Mouse (Mus musculus) heart, embryonic 10.5 days (tissue): ENCODE data around the gene Rab27a. TPM values are rescaled to one million over a fixed set of nuclear protein-coding genes. Genes with fewer than 3 reads are reported as not detected.

Experiments
- DNase-seq: peaks from one replicate; pipeline ENCODE4 v3.0.0-alpha.2; 2017; ENCODE audit warnings: low spot score
- H3K27ac ChIP-seq: fragments of 300-500 bp; sonication (generic); 2 replicates; pipeline ENCODE4 v1.5.1; 2016; ENCODE audit warnings: mild to moderate bottlenecking
- H3K27me3 ChIP-seq: fragments of 300-500 bp; sonication (generic); 2 replicates; pipeline ENCODE4 v1.6.1; 2016; ENCODE audit warnings: mild to moderate bottlenecking; ENCODE audit not compliant: poor library complexity, insufficient read depth, severe bottlenecking
- H3K36me3 ChIP-seq: fragments of 300-500 bp; sonication (generic); 2 replicates; pipeline ENCODE4 v1.6.1; 2016; ENCODE audit warnings: mild to moderate bottlenecking, moderate library complexity
- H3K4me1 ChIP-seq: fragments of 300-500 bp; sonication (generic); 2 replicates; pipeline ENCODE4 v1.6.1; 2016; ENCODE audit warnings: mild to moderate bottlenecking
- H3K4me3 ChIP-seq: fragments of 300-500 bp; sonication (generic); 2 replicates; pipeline ENCODE4 v1.5.1; 2016; ENCODE audit warnings: mild to moderate bottlenecking, moderate library complexity
- H3K9me3 ChIP-seq: fragments of 300-500 bp; sonication (generic); 2 replicates; pipeline ENCODE4 v1.6.1; 2016; ENCODE audit warnings: mild to moderate bottlenecking, moderate library complexity
- WGBS: fragments of 180-500 bp; shearing (Covaris S2); methylation state at CpG from one replicate; pipeline ENCODE4 v1.1.7; 2016; 5-methylcytosine and 5-hydroxymethylcytosine counted together
- polyA plus RNA-seq: library from polyadenylated mRNA; unstranded; fragments of >200 nt; fragmentation: Nextera tagmentation; extraction: Ambion mirVana; gene quantifications from 2 replicates; pipeline ENCODE4 v1.2.1, GENCODE M21; 2016

Gene Rab27a
- 3.5 and 5.3 TPM in 2 replicates for polyA plus RNA-seq

DNA sequence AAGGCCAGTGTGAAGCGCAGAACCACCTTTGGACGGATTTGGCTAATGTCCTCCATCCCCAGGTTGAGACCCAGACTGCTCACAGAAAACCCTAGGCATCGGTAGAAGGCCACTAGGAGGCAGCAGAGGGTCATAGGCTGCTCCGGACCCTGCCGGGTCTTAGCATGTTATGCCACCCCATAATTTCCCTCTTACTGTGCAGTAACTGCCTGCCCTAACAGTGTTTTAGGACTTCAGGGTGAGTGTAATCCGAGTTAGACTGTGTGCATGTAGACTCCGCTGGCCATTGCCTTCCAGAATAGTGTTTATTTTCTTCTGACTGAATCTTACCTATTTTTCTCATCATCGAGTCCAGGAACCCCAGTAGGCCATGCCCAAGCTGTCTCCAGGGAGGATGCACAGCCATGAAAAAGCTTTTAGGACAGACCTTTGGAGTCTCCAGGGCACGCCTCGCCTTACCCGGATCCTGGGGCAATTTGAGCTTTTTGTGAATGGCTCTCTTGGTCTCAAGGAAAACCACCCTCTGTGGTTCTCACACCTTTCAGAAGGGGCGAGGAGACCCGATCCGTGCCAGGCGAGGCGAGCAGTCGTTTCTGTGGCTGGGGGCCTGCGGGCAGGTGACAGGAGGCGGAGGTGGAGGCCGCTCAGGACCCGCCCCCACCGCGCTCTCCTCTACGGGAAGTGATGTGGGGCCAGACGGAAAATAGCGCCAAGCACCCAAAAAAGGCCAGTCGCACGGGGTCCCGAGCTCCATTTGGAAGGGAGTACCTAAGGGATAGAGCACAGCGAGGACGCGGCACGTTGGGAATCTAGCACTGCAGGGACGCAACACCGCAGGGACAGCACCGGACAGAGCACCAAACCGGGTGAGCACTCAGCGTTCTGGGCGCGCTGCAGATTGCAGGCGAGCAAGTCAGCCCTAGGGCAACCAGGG is at the start of gene Rab27a:
Gene Rab27a (plus strand): TSS at position 709 of the 934 bp plus-strand sequence.
- no peaks in the 10 kb centered on the region for H3K36me3 ChIP-seq
- no peaks in the 10 kb centered on the region; the same call in 1 of the 2 replicates for H3K27me3 ChIP-seq
- H3K4me1 ChIP-seq: peaks cover 18% of the 10 kb centered on the region
- H3K4me3 ChIP-seq: peak within 1 kb of the TSS; percentile 68
- no peaks in the 10 kb centered on the region for H3K9me3 ChIP-seq
- under 1% methylated on average over 41 of the region's 41 CpGs for WGBS
- H3K27ac ChIP-seq: peak within 1 kb of the TSS; percentile 77
- peak; percentile 91 for DNase-seq

DNA sequence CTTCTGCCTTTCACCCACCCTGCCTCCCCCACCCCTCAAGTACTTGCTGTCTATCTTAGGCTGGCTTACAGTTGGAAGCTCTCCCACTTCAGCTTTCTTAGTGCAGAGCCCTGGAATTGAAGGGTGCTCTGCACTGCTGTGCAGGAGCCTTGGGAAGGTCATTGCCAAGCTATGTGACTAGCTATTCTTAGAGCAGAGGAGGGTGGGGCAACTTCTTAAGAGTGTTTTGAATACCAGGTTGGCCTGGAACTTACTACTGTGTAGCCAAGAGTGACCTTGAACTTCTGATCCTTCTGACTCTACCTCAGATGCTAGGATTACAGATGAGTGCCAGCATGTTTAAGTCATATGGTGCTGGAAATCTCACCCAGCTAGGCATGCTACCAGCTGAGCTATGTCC is 48.5 kb upstream of the Rab27a start:
- H3K36me3 ChIP-seq: no peaks in the 10 kb centered on the region
- DNase-seq: no peak
- no peak overlapping the region for H3K27ac ChIP-seq
- no peaks in the 10 kb centered on the region for H3K27me3 ChIP-seq
- no peaks in the 10 kb centered on the region for H3K9me3 ChIP-seq
- H3K4me1 ChIP-seq: no peaks in the 10 kb centered on the region
- no peak overlapping the region for H3K4me3 ChIP-seq

DNA sequence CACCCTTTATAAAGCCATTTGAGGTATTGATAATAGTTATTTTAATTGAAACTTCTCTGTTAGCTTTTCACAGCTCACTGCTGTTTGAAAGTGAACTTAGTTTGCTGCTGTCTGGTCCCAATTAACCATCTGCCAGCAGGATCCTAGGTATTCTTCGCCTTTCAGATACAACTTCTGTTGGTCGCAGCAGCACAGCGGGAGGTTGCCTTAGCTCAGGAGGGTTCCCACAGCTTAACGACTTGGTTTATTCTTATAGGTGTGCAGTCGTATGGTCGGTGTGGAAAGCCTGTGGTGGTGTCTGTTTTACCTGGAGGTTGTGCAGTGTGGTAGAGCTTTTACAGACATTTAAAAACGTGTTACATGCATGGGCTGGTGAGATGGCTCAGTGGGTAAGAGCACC is 47.8 kb upstream of the Rab27a start:
- no peak for DNase-seq
- 63% methylated on average over 7 of the region's 7 CpGs for WGBS
- no peak overlapping the region for H3K4me3 ChIP-seq
- no peak overlapping the region for H3K27ac ChIP-seq
- no peaks in the 10 kb centered on the region for H3K36me3 ChIP-seq
- H3K4me1 ChIP-seq: no peaks in the 10 kb centered on the region
- H3K9me3 ChIP-seq: no peaks in the 10 kb centered on the region
- H3K27me3 ChIP-seq: no peaks in the 10 kb centered on the region

DNA sequence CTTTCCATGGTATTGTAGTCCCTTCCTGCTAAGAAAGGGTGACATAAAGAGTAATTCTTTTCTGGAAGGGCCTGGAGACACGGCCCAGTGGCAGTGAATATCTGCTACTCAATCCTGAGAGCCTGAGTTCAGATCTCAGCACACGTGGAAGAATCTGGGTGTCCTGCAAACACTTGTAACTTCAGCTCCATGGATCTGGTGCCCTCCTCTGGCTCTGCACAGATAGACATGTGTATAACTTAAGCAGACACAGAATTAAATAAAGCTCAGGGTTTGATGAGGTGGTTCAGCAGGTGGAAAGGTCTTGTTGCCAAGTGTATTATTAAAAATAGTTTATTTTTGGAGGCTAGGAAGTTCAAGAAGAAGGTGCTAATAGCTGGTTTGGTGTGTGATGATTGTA is 44.2 kb upstream of the Rab27a start:
- WGBS: 64% methylated on average over 2 of the region's 2 CpGs
- H3K27ac ChIP-seq: no peak overlapping the region
- H3K4me3 ChIP-seq: no peak overlapping the region
- no peaks in the 10 kb centered on the region for H3K27me3 ChIP-seq
- no peaks in the 10 kb centered on the region for H3K4me1 ChIP-seq
- no peak for DNase-seq
- H3K9me3 ChIP-seq: no peaks in the 10 kb centered on the region
- H3K36me3 ChIP-seq: peaks cover under 1% of the 10 kb centered on the region; the same call in 1 of the 2 replicates

DNA sequence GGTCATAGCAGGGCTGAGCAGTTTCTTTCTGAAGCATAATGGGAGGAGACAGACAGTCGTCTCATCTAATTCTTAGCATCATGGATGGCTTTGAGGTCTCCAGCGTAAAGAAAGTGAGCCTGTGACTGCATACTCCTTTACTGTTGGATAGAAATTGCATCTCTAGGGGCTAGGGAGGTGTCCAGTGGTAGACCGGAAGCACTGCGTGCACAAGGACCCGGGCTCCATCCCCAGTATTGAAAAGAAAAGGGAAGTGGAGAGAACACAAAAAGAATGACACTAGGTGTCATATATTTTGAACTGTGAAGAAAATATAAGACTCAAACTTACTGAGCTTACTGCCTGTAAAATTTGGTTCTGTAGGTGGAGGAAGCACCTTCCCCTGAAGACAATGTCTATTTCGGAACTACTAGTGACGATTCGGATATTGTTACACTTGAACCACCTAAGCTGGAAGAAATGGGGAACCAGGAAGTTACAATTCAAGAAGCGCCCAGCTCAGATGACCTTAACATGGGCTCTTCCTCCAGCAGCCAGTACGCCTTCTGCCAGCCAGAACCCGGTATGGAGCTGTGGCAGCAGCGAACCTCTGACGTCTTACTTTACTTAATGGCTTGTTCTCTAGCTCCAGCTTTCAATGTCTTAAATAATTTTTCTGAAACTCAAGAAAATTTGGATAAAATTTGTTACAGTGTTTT is 43.2 kb upstream of the Rab27a start:
- Histone ChIP-seq H3K4me3 (no peak overlapping the region), H3K4me1 (no peaks in the 10 kb centered on the region), H3K36me3 (peaks cover 9% of the 10 kb centered on the region; the same call in 1 of the 2 replicates), H3K9me3 (no peaks in the 10 kb centered on the region), H3K27ac (no peak overlapping the region), H3K27me3 (no peaks in the 10 kb centered on the region)
- 83% methylated on average over 13 of the region's 13 CpGs for WGBS
- no peak for DNase-seq

DNA sequence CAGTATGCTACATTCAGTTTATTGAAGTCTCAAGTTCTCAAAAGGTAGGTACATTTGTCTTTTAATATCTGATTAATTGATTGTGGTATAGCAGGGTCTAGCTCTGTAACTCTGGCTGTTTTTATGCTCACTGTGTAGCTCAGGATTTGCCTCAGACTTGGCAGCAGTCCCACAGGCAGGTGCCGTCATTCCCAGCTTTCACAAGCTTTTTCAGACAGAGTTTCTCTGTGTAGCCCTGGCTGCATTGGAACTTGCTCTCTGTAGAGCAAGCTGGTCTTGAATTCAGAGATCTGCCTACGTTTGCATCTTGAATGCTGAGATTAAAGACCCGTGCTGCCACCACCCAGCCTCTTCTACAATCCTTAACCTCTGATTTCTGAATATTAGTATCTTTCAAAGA is 42.5 kb upstream of the Rab27a start:
- Histone ChIP-seq H3K4me3 (no peak overlapping the region), H3K27ac (no peak overlapping the region), H3K36me3 (peaks cover 9% of the 10 kb centered on the region; the same call in 1 of the 2 replicates), H3K4me1 (no peaks in the 10 kb centered on the region), H3K27me3 (no peaks in the 10 kb centered on the region), H3K9me3 (no peaks in the 10 kb centered on the region)
- WGBS: 67% methylated on average over 3 of the region's 3 CpGs
- no peak for DNase-seq

DNA sequence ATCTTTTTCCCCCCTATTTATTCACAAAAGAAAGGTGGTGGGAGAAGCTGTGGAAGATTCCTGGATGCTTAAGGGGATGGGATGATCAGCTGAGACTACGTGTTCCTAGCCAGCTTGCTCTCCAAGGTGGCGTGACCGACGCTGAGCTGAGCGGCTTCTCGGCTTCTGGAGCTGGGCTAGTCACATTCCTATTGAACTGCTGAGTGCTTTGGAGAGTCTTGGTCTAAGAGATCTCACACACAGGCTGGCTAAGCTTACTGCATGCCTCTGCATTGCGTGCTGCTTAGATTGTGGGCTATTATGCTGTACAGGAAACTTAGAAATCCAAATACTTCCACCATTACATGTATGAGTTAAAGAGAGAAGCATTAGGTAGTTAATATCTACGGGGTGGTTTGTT is 40.6 kb upstream of the Rab27a start:
- H3K4me1 ChIP-seq: no peaks in the 10 kb centered on the region
- no peaks in the 10 kb centered on the region for H3K27me3 ChIP-seq
- no peak for DNase-seq
- no peak overlapping the region for H3K4me3 ChIP-seq
- no peaks in the 10 kb centered on the region for H3K9me3 ChIP-seq
- WGBS: 81% methylated on average over 8 of the region's 8 CpGs
- peaks cover 9% of the 10 kb centered on the region; the same call in 1 of the 2 replicates for H3K36me3 ChIP-seq
- H3K27ac ChIP-seq: no peak overlapping the region

DNA sequence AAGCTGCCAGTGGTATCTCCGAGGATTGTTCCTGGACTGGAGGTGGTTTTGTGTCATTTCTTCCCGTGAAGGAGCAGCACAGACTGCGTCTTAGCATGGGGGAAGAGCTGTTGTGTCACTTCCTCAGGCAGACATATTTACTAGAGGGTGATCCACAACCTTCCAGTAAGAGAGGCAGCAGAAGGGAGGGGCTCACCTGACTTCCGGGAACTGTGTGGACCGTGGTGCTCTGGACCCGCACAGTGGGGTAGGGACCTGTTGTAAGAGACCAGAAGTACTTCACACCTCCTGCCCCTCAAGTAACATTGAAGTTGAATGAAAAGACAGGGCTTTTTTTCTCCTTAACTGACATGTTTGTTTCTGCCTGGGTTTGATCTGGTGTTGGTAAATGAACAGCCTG is 39.5 kb upstream of the Rab27a start:
- Histone ChIP-seq H3K36me3 (peaks cover 9% of the 10 kb centered on the region; the same call in 1 of the 2 replicates), H3K27ac (no peak overlapping the region), H3K4me1 (no peaks in the 10 kb centered on the region), H3K4me3 (no peak overlapping the region), H3K27me3 (no peaks in the 10 kb centered on the region), H3K9me3 (no peaks in the 10 kb centered on the region)
- no peak for DNase-seq
- 81% methylated on average over 6 of the region's 6 CpGs for WGBS

DNA sequence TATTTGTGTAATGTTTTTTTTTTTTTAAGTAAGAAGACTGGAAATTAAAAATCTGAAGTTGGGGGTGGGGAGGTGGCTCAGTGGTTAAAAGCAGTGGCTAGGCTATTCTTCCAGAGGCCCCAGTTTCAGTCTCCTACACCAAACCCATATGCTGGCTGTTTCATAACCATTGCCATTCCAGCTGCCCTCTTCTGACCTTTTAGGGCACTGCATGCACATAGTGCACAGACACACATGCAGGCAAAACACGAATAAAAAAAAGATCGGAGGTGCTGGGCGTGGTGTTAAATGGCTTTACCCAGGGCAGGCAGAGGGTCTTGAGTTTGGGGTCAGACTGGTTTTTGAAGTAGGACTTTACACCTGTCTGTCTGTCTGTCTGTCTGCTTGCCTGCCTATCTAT is 38.5 kb upstream of the Rab27a start:
- 88% methylated on average over 3 of the region's 3 CpGs for WGBS
- no peak overlapping the region for H3K27ac ChIP-seq
- H3K27me3 ChIP-seq: no peaks in the 10 kb centered on the region

DNA sequence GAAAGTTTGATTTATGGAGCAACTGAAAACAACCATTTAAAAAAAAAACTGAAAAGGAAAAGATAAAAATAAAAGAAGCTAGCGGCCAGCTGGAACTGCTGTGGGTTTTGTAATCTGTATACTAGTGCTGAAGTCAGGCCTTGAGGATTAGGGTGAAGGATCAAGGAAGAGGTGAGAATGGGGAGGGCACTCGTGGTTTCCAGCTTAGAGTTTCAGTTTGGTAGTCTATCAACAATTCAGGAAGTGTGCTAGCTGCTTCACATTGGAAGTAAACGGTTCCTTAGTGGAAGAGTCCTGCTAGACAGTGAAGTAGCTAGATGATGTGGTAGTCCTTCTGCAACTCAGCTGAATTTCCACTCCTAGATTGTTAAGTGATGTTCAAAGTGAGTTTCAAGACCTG is 36.3 kb upstream of the Rab27a start:
- H3K27me3 ChIP-seq: no peaks in the 10 kb centered on the region
- no peaks in the 10 kb centered on the region for H3K4me1 ChIP-seq
- H3K4me3 ChIP-seq: no peak overlapping the region
- H3K27ac ChIP-seq: no peak overlapping the region
- no peak for DNase-seq
- no peaks in the 10 kb centered on the region for H3K9me3 ChIP-seq
- H3K36me3 ChIP-seq: peaks cover 13% of the 10 kb centered on the region
- WGBS: 68% methylated on average over 3 of the region's 3 CpGs

More for the DNA sequence above, 38.5 kb upstream of the Rab27a start:
- no peak for DNase-seq
- Histone ChIP-seq H3K4me1 (no peaks in the 10 kb centered on the region), H3K9me3 (no peaks in the 10 kb centered on the region), H3K36me3 (peaks cover 9% of the 10 kb centered on the region; the same call in 1 of the 2 replicates), H3K4me3 (no peak overlapping the region)

DNA sequence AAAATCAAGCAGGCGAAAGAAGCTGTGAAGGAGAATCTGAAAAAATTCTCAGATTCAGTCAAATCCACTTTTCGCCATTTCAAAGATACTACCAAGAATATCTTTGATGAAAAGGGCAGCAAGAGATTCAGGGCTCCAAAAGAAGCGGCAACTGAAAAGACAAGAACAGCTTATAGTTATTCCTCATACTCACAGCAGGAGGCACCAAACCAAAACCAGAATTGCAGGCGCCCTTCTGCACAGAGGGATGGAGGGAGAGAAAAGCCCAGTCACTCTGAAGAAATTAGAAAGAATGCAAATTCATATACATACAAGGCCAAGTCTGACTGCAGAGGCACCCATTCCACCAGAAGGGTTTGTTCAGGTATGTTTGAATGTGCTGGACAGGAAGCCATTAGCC is 32.0 kb upstream of the Rab27a start:
- Histone ChIP-seq H3K27ac (no peak overlapping the region), H3K27me3 (no peaks in the 10 kb centered on the region), H3K4me1 (no peaks in the 10 kb centered on the region), H3K36me3 (peaks cover 33% of the 10 kb centered on the region), H3K4me3 (no peak overlapping the region), H3K9me3 (no peaks in the 10 kb centered on the region)
- 78% methylated on average over 4 of the region's 4 CpGs for WGBS
- no peak for DNase-seq

DNA sequence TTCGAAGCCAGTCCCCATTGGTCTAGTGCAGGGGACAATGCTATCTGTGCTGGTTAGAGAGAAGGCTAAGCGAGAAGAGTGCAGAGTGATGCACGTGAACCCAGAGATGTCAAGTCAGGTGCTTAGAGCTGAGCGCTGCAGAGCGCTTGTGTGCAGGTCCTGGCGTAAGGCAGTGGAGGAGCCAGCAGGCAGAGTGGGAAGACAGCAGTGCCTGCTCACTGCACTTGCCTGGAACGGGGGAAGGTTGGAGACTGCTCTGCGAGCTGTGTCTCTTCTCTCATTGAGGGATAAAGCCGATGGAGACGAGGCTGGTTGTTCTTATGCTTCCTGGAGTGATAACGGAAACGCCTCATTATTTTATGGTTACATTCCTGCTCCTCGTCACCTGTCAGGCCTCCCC is 29.9 kb upstream of the Rab27a start:
- H3K4me1 ChIP-seq: no peaks in the 10 kb centered on the region
- H3K36me3 ChIP-seq: peaks cover 48% of the 10 kb centered on the region
- DNase-seq: no peak
- H3K9me3 ChIP-seq: no peaks in the 10 kb centered on the region
- no peaks in the 10 kb centered on the region for H3K27me3 ChIP-seq
- no peak overlapping the region for H3K4me3 ChIP-seq
- WGBS: 66% methylated on average over 13 of the region's 13 CpGs
- no peak overlapping the region for H3K27ac ChIP-seq

DNA sequence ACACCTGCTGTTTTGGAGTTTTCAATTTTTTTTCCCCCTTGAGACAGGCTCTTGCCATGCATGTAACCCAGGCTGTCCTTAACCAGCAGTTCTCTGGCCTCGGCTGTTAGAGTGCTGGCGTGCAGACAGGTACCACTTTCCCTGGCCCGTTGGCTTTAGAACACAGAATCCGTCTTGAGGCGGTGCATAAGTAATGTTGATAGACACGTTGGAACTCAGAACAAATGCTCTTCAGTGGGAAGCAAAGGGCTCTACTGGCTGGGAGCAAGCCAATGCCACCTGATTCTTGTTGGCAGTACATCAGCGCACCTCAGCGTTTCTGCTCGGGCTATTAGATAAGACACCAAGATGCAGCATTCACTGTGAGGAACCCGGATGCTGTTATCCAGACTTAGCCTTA is 24.8 kb upstream of the Rab27a start:
- no peaks in the 10 kb centered on the region for H3K9me3 ChIP-seq
- no peak overlapping the region for H3K27ac ChIP-seq
- no peak for DNase-seq
- H3K4me1 ChIP-seq: no peaks in the 10 kb centered on the region
- H3K27me3 ChIP-seq: no peaks in the 10 kb centered on the region
- H3K4me3 ChIP-seq: no peak overlapping the region
- H3K36me3 ChIP-seq: peaks cover 53% of the 10 kb centered on the region
- 87% methylated on average over 10 of the region's 10 CpGs for WGBS
